Mouse (Mus musculus) c-Kit-positive CD71-positive TER-119-negative erythroid progenitor cells, embryonic 14.5 days (primary cell): ENCODE measurements around the gene Zfp879.
A peak's percentile ranks its signal among the peaks of the same experiment; 100 is the strongest.

Source experiments
- DNase-seq: peaks from one replicate; pipeline ENCODE4 v3.0.0-alpha.2; 2013; ENCODE audit warnings: low read depth

Zfp879 gene

GRCm38 (mm10) chr11:50841023-50841735, at the start of gene Zfp879:
TSS of gene Zfp879 (minus strand) at chr11:50841552.
- DNase-seq, result peak; percentile 65

GRCm38 (mm10) chr11:50887390-50888128, 46.2 kb upstream of the Zfp879 start, which contains the start of gene Zfp454:
TSS of gene Zfp454 (minus strand) at chr11:50887651.
- DNase-seq, result no peak

DNA sequence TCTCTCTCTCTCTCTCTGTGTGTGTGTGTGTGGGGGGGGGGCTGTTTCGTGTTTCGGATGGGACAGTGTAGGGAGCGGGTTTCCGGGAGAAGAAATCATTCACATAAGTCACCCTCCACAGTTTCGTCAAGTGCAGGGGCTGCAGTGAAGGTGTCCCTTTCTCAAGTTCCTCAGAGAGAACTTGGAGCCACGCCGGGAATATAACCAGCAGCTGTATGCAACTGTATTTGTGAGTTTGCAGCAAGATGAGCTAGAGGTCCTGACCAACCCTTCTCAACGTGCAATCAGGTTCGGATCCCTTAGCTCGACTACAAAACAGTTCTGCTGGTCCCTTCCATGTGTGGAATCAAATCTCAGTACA, 45.6 kb upstream of the Zfp879 start:
- DNase-seq, result no peak

GRCm38 (mm10) chr11:50886231-50886932, 45.0 kb upstream of the Zfp879 start:
- DNase-seq, result no peak

- no peak for DNase-seq
These were observed 42.4 kb upstream of the Zfp879 start for GRCm38 (mm10) chr11:50883756-50884155.

- no peak for DNase-seq
These were observed 37.3 kb upstream of the Zfp879 start for GRCm38 (mm10) chr11:50878641-50879040.

- DNase-seq, result no peak
These were observed 9.7 kb upstream of the Zfp879 start for GRCm38 (mm10) chr11:50850989-50851601.

DNA sequence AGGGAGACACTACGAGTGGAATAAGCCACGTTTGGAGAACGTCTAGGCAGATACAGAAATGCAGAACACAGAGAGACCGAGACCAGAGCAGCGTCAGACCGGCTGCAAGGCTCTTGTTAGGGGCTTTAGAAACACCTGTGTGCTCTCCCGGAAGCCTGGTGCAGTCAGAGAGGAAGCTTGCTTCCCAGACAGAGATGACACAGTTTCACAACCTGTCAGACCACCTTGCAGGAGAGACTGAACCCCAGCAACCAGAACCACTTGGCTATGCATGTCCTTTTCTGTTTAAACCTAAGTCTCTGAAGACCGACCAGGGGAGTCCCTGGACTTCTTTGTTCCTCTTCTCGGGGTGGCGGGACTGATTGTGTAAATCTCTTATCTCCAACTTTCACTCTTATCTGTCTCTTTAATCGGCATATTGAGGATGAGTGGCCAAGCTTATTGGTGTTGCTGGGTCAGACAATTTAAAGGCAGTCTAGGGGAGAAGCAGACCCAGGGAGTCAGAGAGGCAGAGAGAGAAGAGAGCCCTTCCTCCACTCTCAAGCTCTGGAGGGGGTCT, 8.9 kb upstream of the Zfp879 start, which contains the start of gene Grm6:
Gene Grm6 (plus strand): TSS at position 509 of the 559 bp plus-strand sequence.
- DNase-seq, result no peak

DNA sequence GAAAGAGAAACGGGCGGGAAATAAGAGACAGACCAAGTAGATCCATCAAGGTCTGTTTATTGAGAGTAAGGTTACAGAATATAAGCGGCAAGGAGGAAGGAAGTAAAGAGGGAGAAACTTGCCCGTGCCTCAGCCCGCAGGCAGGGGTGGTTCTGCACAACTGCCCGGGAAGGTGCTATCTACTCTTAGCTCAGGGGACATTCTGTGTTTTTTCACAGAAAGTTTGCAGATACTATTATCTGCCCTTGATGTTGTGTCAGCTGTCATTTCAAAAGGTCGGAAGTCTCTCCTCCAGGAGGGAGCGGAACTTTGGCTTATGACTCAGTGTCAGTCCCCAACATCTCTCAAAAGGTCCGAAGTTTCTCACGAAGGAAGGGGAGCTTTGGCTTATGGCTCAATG, 8.0 kb upstream of the Zfp879 start:
- DNase-seq, result no peak

- no peak for DNase-seq
These were observed 7.3 kb upstream of the Zfp879 start for GRCm38 (mm10) chr11:50848520-50849137.

DNA sequence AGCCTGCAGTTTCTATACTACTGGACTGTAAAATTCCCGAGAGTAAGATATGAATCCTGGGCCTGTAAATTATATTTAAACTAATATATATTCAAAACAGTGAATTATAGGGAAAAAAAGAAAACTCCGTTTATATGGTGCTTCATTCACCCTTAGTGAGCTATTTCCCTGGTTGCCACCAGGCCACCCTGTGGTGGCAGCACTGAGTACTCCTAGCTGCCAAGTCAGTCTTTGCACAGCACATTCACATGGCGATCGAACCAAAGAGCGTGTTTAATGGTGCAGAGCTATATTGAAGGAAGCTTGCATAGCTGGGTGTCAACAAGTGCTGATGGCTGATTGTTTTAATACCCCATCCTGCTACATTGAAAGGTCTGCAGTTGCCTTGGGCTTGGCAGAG, 5.7 kb upstream of the Zfp879 start:
- DNase-seq, result no peak

DNA sequence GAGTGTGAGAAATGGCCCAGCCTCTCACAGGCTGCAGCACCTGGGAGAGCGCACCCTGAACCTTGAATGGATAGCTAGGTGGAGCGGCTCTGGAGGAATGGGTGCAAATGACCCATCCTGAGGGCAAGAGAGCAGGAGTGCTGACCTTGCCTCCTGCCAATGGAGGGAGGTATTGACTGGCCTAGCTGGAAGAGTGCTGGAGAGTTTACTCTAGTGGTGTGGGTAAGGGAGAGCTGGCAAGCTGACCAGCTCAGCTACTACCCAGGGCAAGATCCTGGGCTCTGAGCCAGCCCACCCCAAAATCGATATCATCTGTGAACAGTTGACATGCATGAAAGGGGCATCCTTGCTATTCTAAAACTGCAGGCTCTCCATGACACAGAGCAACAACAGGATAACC, 4.6 kb upstream of the Zfp879 start:
- DNase-seq, result no peak

GRCm38 (mm10) chr11:50835727-50836126, 5.6 kb downstream of the Zfp879 start:
- DNase-seq, result no peak

DNA sequence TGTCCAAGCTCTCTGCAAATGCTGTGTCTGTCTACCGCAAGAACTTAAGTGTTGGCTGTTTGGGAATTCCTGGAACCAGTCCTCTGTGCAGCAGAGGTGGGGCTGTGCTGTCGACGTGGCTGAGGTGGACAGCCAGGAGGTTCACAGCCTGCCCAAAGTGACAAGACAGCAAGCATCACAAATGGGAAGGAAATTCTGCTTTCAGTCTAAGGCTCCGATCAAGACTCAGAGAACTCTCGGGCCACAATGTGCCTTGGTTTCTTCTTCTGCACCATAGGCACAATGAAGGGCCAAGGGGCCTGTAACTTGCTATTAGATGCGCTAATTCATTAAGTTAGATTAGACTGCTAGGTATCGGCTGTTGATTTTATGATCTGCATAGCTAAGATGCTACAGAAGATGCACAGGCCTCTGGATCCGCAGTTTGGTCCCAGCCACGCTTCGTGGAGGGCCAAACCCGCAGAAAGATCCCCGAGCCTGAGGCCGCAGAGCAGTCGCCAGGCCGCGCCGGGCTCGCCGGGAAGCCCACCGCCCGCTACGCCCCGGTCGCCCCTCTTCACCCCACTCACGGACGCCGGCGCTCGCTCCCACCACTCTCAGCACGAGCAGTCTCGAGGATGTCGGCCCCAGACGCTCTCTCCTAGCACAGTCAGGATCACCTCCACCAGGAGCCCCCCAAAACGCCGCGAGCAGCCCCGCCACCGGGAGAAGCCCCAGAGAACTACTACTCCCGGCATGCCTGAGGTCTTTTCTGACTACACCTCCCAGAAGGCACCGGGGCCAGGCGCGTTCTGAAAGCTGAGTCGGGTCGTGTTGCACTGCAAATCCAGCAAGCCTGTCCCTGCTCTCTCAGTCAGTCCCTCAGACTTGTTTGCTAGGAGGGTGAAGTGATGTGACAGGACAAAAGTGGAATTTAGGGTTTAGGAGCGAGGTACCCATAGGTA, 14.1 kb downstream of the Zfp879 start, which contains the start of gene Zfp354c:
Gene Zfp354c (minus strand): TSS at position 715 of the 944 bp plus-strand sequence.
- peak; percentile 67 for DNase-seq

DNA sequence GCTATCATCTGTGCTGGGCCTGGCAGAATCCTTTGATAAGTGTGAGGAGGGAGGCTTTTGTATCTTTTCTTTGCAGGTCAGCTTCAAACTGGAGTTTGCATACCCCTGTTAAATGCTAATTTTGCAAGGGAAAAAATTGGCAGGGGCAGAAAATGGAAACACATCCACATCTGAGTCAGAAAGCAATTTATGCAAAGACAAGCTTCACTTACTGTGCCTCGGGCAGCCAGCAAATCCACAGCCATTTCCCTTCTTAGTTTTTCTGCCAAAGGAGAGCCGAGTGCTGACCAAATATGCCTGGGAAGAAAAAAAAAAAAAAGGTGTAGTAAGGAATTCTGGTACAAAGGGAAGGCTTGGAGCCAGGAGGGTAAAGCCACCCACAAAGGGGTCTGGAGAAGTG, 15.1 kb downstream of the Zfp879 start:
- DNase-seq, result no peak

DNA sequence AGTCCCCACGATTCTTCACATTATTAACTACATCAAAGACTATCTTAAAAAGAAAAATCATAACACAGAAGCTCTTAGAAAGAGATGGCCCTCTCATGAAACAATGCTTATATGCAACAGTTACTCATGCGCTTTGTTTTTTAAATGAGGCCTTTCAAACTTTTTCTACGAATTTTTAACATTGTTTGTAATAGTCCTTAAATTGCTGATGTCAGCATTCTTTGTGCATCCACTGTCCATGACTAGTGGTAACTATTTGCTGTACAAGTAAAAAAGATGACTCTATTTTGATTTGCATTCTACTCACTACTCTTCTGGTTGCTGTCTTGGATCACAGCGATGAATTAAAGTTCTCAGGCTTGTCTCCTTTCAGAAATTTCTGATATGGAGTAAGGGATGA, 27.1 kb downstream of the Zfp879 start:
- DNase-seq, result no peak

- DNase-seq, result no peak
These were observed 42.5 kb downstream of the Zfp879 start for GRCm38 (mm10) chr11:50798836-50799235.

DNA sequence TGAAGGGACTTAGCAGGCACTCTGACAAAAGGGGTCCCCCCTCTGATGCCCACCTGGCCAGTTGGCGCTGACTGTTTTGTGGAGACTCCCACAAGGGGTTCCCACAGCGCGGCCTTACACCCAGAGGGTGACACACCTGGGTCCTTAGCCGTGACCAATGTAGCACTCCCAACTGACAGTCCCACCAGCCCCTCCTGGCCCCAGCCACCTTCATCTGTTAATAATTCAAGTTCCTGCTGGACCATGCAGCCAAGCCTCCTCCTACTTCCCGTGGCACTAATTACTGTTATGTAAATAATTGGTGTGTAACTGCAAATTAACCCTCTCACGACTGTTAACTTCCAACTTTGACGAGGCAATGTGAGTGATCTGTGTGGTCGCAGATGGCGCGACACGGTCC, 43.7 kb downstream of the Zfp879 start:
- DNase-seq, result no peak
